Mouse (Mus musculus) neural tube, embryonic 11.5 days (tissue): Measurements from ENCODE around the gene 4921501E09Rik. TPM values are rescaled to one million over a fixed set of nuclear protein-coding genes. Genes with fewer than 3 reads are reported as not detected.
"Not testable (repeated sequence)": the region's sequence is repeated elsewhere in the genome, so short reads cannot be mapped to it uniquely, and the experiment has no call there.

Experiments
- ATAC-seq: fragments of 200-750 bp; cut with Nextera tagmentation; 2 replicates; pipeline ENCODE4 v1.8.0; 2017; ENCODE audit warnings: moderate number of reproducible peaks, mild to moderate bottlenecking, moderate TSS enrichment, moderate library complexity; ENCODE audit not compliant: insufficient read depth, low FRiP score, low TSS enrichment
- DNase-seq: peaks from one replicate; pipeline ENCODE4 v3.0.0-alpha.2; 2015; ENCODE audit warnings: low spot score
- H3K27ac ChIP-seq: fragments of 300-500 bp; sonication (generic); 2 replicates; pipeline ENCODE4 v1.5.1; 2014; ENCODE audit warnings: low read depth, mild to moderate bottlenecking, low read length
- H3K27me3 ChIP-seq: fragments of 300-500 bp; sonication (generic); 2 replicates; pipeline ENCODE4 v1.6.1; 2014; ENCODE audit warnings: mild to moderate bottlenecking, low read length, mixed read lengths; ENCODE audit not compliant: control insufficient read depth, insufficient read depth
- H3K36me3 ChIP-seq: fragments of 300-500 bp; sonication (generic); 2 replicates; pipeline ENCODE4 v1.6.1; 2014; ENCODE audit warnings: mild to moderate bottlenecking, low read length, moderate library complexity, mixed read lengths; ENCODE audit not compliant: control insufficient read depth, insufficient read depth
- H3K4me1 ChIP-seq: fragments of 300-500 bp; sonication (generic); 2 replicates; pipeline ENCODE4 v1.6.1; 2014; ENCODE audit warnings: low read length, mixed read lengths; ENCODE audit not compliant: control insufficient read depth, insufficient read depth
- H3K4me2 ChIP-seq: fragments of 300-500 bp; sonication (generic); 2 replicates; pipeline ENCODE4 v1.6.1; 2014; ENCODE audit warnings: low read depth, mild to moderate bottlenecking, moderate library complexity
- H3K4me3 ChIP-seq: fragments of 300-500 bp; sonication (generic); 2 replicates; pipeline ENCODE4 v1.5.1; 2014; ENCODE audit warnings: low read depth, low read length
- H3K9ac ChIP-seq: fragments of 300-500 bp; sonication (generic); 2 replicates; pipeline ENCODE4 v1.6.1; 2014; ENCODE audit warnings: mild to moderate bottlenecking, low read length
- H3K9me3 ChIP-seq: fragments of 300-500 bp; sonication (generic); 2 replicates; pipeline ENCODE4 v1.6.1; 2016; ENCODE audit warnings: low read length; ENCODE audit not compliant: control insufficient read depth
- WGBS: fragments of 180-500 bp; shearing (Covaris S2); extraction: QIAGEN DNeasy Blood & Tissue Kit; methylation state at CpG from one replicate; pipeline ENCODE4 v1.1.7; 2014; 5-methylcytosine and 5-hydroxymethylcytosine counted together
- polyA plus RNA-seq: library from polyadenylated mRNA; unstranded; fragments of >200 nt; fragmentation: Nextera tagmentation; extraction: Ambion mirVana; gene quantifications from 2 replicates; pipeline ENCODE4 v1.2.1, GENCODE M21; 2014

4921501E09Rik gene
- polyA plus RNA-seq, 1 experiment from 2014 or later, result not detected

DNA sequence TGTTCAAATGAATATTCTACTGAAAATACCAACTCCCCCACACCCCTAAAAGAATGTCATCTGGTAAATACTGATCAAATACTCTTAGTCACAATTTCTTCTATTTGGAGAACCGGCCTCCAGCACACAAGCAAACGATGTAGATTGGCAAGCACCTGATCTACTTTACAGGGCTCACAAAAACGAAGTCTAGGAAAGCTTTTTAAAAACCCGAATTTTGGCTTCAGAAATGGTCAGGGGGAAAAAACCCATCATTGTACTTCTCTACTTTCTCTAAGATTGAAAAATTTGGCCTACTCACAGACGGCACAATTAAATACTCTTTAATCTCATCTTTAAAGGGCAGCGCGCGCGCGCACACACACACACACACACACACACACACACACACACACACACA lies 35.5 kb downstream of the 4921501E09Rik start:
- ATAC-seq (no peak), DNase-seq (no peak)
- Histone ChIP-seq H3K27me3 (no peaks in the 10 kb centered on the region), H3K27ac (no peak overlapping the region), H3K4me1 (peaks cover 2% of the 10 kb centered on the region; the same call in 1 of the 2 replicates), H3K4me2 (peak overlapping the region; percentile 49), H3K4me3 (peak overlapping the region; percentile 79), H3K9ac (peak overlapping the region; percentile 79), H3K9me3 (no peaks in the 10 kb centered on the region), H3K36me3 (no peaks in the 10 kb centered on the region)
- 17% methylated on average over 10 of the region's 10 CpGs for WGBS

GRCm38 (mm10) chr17:33020434-33020833 lies 47.4 kb downstream of the 4921501E09Rik start:
- not testable (repeated sequence) for DNase-seq, H3K4me2 ChIP-seq, H3K4me3 ChIP-seq, H3K27me3 ChIP-seq, H3K27ac ChIP-seq, H3K9ac ChIP-seq, H3K4me1 ChIP-seq, ATAC-seq
- Histone ChIP-seq H3K9me3 (peaks cover 42% of the 10 kb centered on the region), H3K36me3 (peaks cover 46% of the 10 kb centered on the region)

Other genes starting within 250 kb of the 4921501E09Rik start
- gene Zfp799, start 237.8 kb downstream of the 4921501E09Rik start, polyA plus RNA-seq, result 17.6 and 21.1 TPM in 2 replicates
- gene Zfp870, start 176.4 kb downstream of the 4921501E09Rik start, polyA plus RNA-seq, result 9.0 and 9.8 TPM in 2 replicates
- not detected in 2 replicates for gene Cyp4f14, start 150.7 kb downstream of the 4921501E09Rik start, polyA plus RNA-seq
- 2.6 and 3.0 TPM in 2 replicates for gene Cyp4f13, start 120.7 kb downstream of the 4921501E09Rik start, polyA plus RNA-seq
- 13.1 and 13.7 TPM in 2 replicates for gene Zfp472, start 102.2 kb downstream of the 4921501E09Rik start, polyA plus RNA-seq
- gene Zfp952, start 74.9 kb downstream of the 4921501E09Rik start, polyA plus RNA-seq, result 16.8 and 18.6 TPM in 2 replicates
- gene Zfp763, start 34.7 kb downstream of the 4921501E09Rik start, polyA plus RNA-seq, result 22.9 and 25.9 TPM in 2 replicates
- 10.7 and 11.9 TPM in 2 replicates for gene Zfp563, start 21.3 kb upstream of the 4921501E09Rik start, polyA plus RNA-seq
- 0.12 and 0.18 TPM in 2 replicates for gene Morc2b, start 71.6 kb upstream of the 4921501E09Rik start, polyA plus RNA-seq
- gene Olfr55, start 100.4 kb upstream of the 4921501E09Rik start, polyA plus RNA-seq, result 0.05 TPM in 1 of 2 replicates, not detected in the other
- not detected in 2 replicates for gene Olfr239, start 123.2 kb upstream of the 4921501E09Rik start, polyA plus RNA-seq
- gene Olfr1564, start 153.6 kb upstream of the 4921501E09Rik start, polyA plus RNA-seq, result not detected in 2 replicates
- 20.6 and 22.8 TPM in 2 replicates for gene Zfp955a, start 187.1 kb upstream of the 4921501E09Rik start, polyA plus RNA-seq
- gene Olfr63, start 196.6 kb upstream of the 4921501E09Rik start, polyA plus RNA-seq, result 0.07 TPM in 1 of 2 replicates, not detected in the other
- 9.5 and 10.3 TPM in 2 replicates for gene Zfp955b, start 221.5 kb upstream of the 4921501E09Rik start, polyA plus RNA-seq